Mouse (Mus musculus): ENCODE measurements at regions not wholly inside any gene's neighbourhood (a gene's known extent, or its start where the extent isn't known, plus 50 kb on each side); places are given as distances from the start of the nearest gene placed in this dataset.

DNA sequence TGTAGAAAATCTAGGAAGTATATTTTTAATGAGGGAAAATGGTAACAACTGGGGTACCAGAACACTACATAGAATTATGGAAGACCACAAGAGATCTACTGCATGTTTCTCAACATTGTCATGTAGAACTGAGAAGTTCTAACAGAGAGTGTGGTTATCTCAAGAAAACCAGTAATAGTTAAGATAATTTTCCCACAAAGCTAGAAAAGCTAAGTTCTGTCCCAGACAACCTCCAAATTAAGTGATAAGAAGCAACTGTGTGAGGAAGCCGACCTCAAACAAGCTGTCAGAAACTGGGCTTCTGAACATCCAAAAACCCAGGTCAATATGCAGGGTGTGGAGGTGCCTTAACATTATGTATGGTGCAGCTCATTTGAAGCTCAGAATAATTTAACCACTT is 261.4 kb upstream of the Speer4f2 start:
- no peak overlapping the region for H3K27ac ChIP-seq
- ATAC-seq (no peak), DNase-seq (ENCODE audit: low spot score) (no peak)
- 94% methylated on average over 1 of the region's 1 CpGs for WGBS
- no peaks in the 10 kb centered on the region for H3K9me3 ChIP-seq (ENCODE audit: low read length)
- no peak for TF ChIP-seq CTCF (IDR thresholded peaks at IDR 0.05; ENCODE audit: low read depth)
- no peaks in the 10 kb centered on the region for H3K4me1 ChIP-seq (ENCODE audit: insufficient read depth, low read length)
- H3K4me3 ChIP-seq (ENCODE audit: low read length), result no peak overlapping the region
- H3K9ac ChIP-seq (replicated peaks; ENCODE audit: low read length), result no peak overlapping the region
- H3K4me2 ChIP-seq (ENCODE audit: low read depth, low read length), result no peak overlapping the region
- H3K36me3 ChIP-seq (ENCODE audit: insufficient read depth, low read length), result no peaks in the 10 kb centered on the region
- H3K27me3 ChIP-seq (ENCODE audit: insufficient read depth, low read length), result no peaks in the 10 kb centered on the region

DNA sequence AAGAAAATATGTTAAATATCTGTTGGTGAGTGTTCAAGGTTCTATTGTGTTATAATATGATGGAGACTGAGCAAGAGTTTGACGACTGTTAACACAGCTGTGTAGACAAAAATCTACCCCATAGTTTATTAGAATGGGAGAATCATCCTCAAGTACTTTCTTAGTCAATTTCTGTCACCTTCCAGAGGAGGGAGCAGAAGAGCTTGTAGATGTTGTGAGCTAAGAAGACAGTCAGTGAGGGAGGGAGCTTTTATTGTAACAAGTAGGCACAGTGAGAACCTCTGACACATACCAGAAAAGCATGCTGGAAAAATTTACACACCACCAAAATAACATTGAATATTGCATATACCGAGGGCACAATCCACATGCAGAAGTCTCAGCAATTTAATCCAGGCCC is 261.0 kb upstream of the Speer4f2 start:
- DNase-seq (ENCODE audit: low spot score) (no peak), ATAC-seq (no peak)
- TF ChIP-seq CTCF (IDR thresholded peaks at IDR 0.05; ENCODE audit: low read depth), result peak; percentile 19; the same call in 1 of the 2 replicates
- Histone ChIP-seq H3K36me3 (ENCODE audit: insufficient read depth, low read length) (no peaks in the 10 kb centered on the region), H3K9me3 (ENCODE audit: low read length) (no peaks in the 10 kb centered on the region), H3K4me1 (ENCODE audit: insufficient read depth, low read length) (no peaks in the 10 kb centered on the region), H3K4me2 (ENCODE audit: low read depth, low read length) (no peak overlapping the region), H3K27ac (no peak overlapping the region), H3K27me3 (ENCODE audit: insufficient read depth, low read length) (no peaks in the 10 kb centered on the region), H3K9ac (replicated peaks; ENCODE audit: low read length) (no peak overlapping the region), H3K4me3 (ENCODE audit: low read length) (no peak overlapping the region)
- WGBS, result 64% methylated on average over 2 of the region's 2 CpGs

DNA sequence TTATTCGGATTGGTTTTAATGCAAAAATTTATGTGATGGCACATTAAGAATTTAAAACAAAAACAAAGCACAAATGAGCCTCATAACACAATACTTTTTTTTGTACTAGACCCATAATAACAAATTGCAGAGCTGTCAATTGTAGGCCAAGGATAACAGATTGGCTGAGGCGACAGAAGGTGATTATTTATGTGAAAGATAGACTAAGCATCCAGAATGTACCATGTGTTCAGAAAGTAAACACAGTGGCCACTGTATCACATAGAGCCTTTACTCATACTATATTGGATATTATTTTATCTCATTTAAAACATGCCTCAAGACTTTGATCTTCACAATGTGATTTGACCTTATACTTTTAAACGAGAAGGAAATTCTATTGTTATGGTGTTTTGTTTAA is 257.9 kb upstream of the Speer4f2 start:
- no peak for TF ChIP-seq CTCF (IDR thresholded peaks at IDR 0.05; ENCODE audit: low read depth)
- H3K9ac ChIP-seq (replicated peaks; ENCODE audit: low read length), result no peak overlapping the region
- H3K4me3 ChIP-seq (ENCODE audit: low read length), result no peak overlapping the region
- ATAC-seq (no peak), DNase-seq (ENCODE audit: low spot score) (no peak)
- no peaks in the 10 kb centered on the region for H3K9me3 ChIP-seq (ENCODE audit: low read length)
- 80% methylated on average over 3 of the region's 3 CpGs for WGBS
- no peaks in the 10 kb centered on the region for H3K27me3 ChIP-seq (ENCODE audit: insufficient read depth, low read length)
- H3K36me3 ChIP-seq (ENCODE audit: insufficient read depth, low read length), result no peaks in the 10 kb centered on the region
- H3K4me1 ChIP-seq (ENCODE audit: insufficient read depth, low read length), result no peaks in the 10 kb centered on the region
- H3K27ac ChIP-seq, result no peak overlapping the region
- H3K4me2 ChIP-seq (ENCODE audit: low read depth, low read length), result no peak overlapping the region

DNA sequence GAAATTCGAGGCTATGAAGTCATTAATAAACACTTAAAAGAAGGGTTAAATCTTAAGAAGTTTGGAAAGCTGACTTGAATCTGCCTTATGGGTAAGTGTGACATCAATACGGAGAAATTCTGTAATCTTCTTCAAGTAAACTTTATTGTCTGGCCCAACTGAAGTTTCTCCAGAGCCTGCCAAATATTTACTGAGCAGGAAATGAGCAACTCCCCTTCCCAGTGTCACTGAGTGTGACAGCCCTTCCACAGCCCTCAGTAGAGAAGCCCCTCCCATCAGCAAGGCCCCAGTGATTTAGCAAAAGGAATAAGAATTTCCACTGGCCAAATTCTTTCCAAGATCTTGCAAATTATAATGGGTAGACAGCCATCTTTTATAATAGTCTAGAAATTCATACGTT is 256.9 kb upstream of the Speer4f2 start:
- no peak for TF ChIP-seq CTCF (IDR thresholded peaks at IDR 0.05; ENCODE audit: low read depth)
- H3K36me3 ChIP-seq (ENCODE audit: insufficient read depth, low read length), result no peaks in the 10 kb centered on the region
- DNase-seq (ENCODE audit: low spot score), result no peak
- H3K27ac ChIP-seq, result no peak overlapping the region
- H3K4me1 ChIP-seq (ENCODE audit: insufficient read depth, low read length), result no peaks in the 10 kb centered on the region
- H3K4me2 ChIP-seq (ENCODE audit: low read depth, low read length), result no peak overlapping the region
- 68% methylated on average over 3 of the region's 3 CpGs for WGBS
- no peak overlapping the region for H3K9ac ChIP-seq (replicated peaks; ENCODE audit: low read length)
- H3K27me3 ChIP-seq (ENCODE audit: insufficient read depth, low read length), result no peaks in the 10 kb centered on the region
- no peak overlapping the region for H3K4me3 ChIP-seq (ENCODE audit: low read length)
- H3K9me3 ChIP-seq (ENCODE audit: low read length), result no peaks in the 10 kb centered on the region
- no peak for ATAC-seq

DNA sequence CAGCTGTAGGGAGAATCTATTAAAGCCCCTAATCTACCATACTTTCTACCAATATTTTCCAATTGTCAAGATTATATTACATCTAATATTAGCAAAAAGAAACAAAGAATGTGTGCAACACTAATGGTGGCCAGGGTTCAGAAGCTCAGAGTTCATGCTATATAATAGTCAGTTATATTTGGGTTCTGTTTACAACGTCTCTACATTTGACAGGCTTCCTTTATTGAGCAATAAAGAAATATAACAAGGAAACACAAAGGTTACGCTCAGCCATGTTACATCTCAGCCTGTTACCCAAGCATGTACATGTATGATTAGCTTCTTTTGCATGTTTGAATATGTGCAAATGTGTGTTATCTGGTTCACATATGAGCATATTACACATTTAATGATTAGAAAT is 247.7 kb upstream of the Speer4f2 start:
- Histone ChIP-seq H3K9ac (replicated peaks; ENCODE audit: low read length) (no peak overlapping the region), H3K4me1 (ENCODE audit: insufficient read depth, low read length) (no peaks in the 10 kb centered on the region), H3K27ac (no peak overlapping the region), H3K4me3 (ENCODE audit: low read length) (no peak overlapping the region), H3K9me3 (ENCODE audit: low read length) (no peaks in the 10 kb centered on the region), H3K4me2 (ENCODE audit: low read depth, low read length) (no peak overlapping the region), H3K36me3 (ENCODE audit: insufficient read depth, low read length) (no peaks in the 10 kb centered on the region), H3K27me3 (ENCODE audit: insufficient read depth, low read length) (no peaks in the 10 kb centered on the region)
- no peak for DNase-seq (ENCODE audit: low spot score)
- 90% methylated on average over 2 of the region's 2 CpGs for WGBS
- ATAC-seq, result no peak
- TF ChIP-seq CTCF (IDR thresholded peaks at IDR 0.05; ENCODE audit: low read depth), result no peak

DNA sequence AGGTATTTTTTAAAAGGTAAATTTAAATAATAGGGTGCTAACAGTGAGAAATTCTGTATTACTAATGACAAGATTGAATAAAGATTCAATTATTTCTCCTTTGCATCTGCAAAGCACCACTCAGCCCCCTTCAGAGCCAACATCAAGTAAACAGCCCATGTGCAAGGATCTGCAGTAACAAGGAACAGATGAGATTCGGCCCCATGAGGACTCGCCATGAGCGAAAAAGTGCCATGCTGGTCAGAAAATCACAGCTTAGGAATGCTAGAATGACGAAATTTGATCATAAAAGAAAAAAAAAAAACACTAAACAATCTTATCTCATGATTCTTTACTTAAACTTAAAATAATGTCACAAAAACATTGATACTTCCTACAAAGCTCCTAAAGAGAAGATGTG is 245.5 kb upstream of the Speer4f2 start:
- no peak for DNase-seq (ENCODE audit: low spot score)
- no peak overlapping the region for H3K27ac ChIP-seq
- H3K27me3 ChIP-seq (ENCODE audit: insufficient read depth, low read length), result no peaks in the 10 kb centered on the region
- H3K4me2 ChIP-seq (ENCODE audit: low read depth, low read length), result no peak overlapping the region
- 79% methylated on average over 4 of the region's 4 CpGs for WGBS
- no peak overlapping the region for H3K9ac ChIP-seq (replicated peaks; ENCODE audit: low read length)
- ATAC-seq, result no peak
- no peaks in the 10 kb centered on the region for H3K4me1 ChIP-seq (ENCODE audit: insufficient read depth, low read length)
- no peak overlapping the region for H3K4me3 ChIP-seq (ENCODE audit: low read length)
- no peaks in the 10 kb centered on the region for H3K9me3 ChIP-seq (ENCODE audit: low read length)
- no peaks in the 10 kb centered on the region for H3K36me3 ChIP-seq (ENCODE audit: insufficient read depth, low read length)
- TF ChIP-seq CTCF (IDR thresholded peaks at IDR 0.05; ENCODE audit: low read depth), result no peak

DNA sequence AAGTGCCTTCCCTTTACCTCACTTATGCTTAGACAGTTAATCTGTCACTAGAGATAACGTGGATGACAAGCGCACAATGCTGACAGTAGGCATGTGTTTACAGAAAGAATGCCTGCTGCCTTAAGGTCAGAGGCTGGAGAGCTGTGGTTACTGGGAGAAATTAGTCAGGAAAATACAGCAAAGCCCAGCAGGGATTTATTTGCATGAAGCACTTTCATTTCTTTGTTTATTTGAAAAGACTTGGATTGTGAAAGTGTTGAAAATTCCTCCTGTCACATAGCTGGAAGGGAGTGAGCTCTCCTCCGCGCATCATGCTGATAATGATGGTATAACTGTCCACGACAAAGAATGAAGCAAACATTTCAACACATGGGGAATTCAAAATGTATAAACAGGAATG is 237.5 kb upstream of the Speer4f2 start:
- Histone ChIP-seq H3K27ac (no peak overlapping the region), H3K9me3 (ENCODE audit: low read length) (no peaks in the 10 kb centered on the region), H3K4me3 (ENCODE audit: low read length) (no peak overlapping the region), H3K9ac (replicated peaks; ENCODE audit: low read length) (no peak overlapping the region), H3K4me1 (ENCODE audit: insufficient read depth, low read length) (no peaks in the 10 kb centered on the region), H3K36me3 (ENCODE audit: insufficient read depth, low read length) (no peaks in the 10 kb centered on the region), H3K27me3 (ENCODE audit: insufficient read depth, low read length) (no peaks in the 10 kb centered on the region), H3K4me2 (ENCODE audit: low read depth, low read length) (no peak overlapping the region)
- no peak for TF ChIP-seq CTCF (IDR thresholded peaks at IDR 0.05; ENCODE audit: low read depth)
- DNase-seq (ENCODE audit: low spot score), result no peak
- ATAC-seq, result no peak
- 34% methylated on average over 5 of the region's 5 CpGs for WGBS

All from hindbrain, postnatal 0 days (tissue).